ENCODE assay signal across 20 mouse cellular contexts in the genomic region with DNA sequence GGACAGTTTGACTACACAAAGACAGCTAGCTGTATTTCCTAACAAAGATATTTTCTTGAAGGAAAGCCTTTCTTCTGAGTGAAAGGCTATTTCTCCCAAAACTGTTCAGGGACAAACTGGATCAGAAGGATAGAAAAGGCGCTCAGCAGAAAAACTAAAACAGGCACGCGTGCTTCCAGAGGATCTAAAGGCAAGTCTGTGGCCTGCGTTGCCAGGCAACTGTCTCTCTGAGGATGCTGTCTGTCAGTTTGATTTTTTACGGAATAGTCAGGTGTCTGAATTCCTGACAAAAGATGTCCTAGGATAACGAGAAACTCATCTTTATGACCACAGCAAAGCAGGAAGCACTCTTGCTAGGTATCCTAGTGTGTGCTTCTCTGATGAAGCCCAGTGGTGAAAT. TPM values are rescaled to one million over a fixed set of nuclear protein-coding genes. Genes with fewer than 3 reads are reported as not detected.
A peak's percentile ranks its signal among the peaks of the same experiment; 100 is the strongest.
DNase-seq lines count a peak whose midpoint lies in the region; ATAC-seq and TF ChIP-seq lines count a peak whose summit lies in the region.
"Had no signal": no experiment of that assay in that cellular context is flagged by ENCODE, and none has a peak within 500 bp of the region (broad histone marks: within the 10 kb centered on the region; RNA-seq: fewer than 3 reads in every experiment).

No protein-coding gene starts in this region.

- no peaks in the 10 kb centered on the region for H3K27me3 ChIP-seq in hindbrain, embryonic 15.5 days
- no peaks in the 10 kb centered on the region for H3K27me3 ChIP-seq in midbrain, embryonic 13.5 days
- no peaks in the 10 kb centered on the region for H3K27me3 ChIP-seq in kidney, adult 2 months (replicated peaks; ENCODE audit: control insufficient read depth, insufficient read depth, low read length)
- H3K27me3 ChIP-seq: heart, embryonic 12.5 days; kidney, embryonic 15.5 days; stomach, embryonic 15.5 days had no signal

- no peak overlapping the region for H3K4me2 ChIP-seq in hindbrain, embryonic 15.5 days
- H3K4me2 ChIP-seq in midbrain, embryonic 13.5 days (replicated peaks) = peak overlapping the region; percentile 16; the same call in 1 of the 2 replicates
- H3K4me2 ChIP-seq: heart, embryonic 12.5 days; kidney, embryonic 15.5 days; stomach, embryonic 15.5 days had no signal

- 56% methylated on average over 6 of the region's 6 CpGs for WGBS in hindbrain, embryonic 15.5 days
- 46% methylated on average over 6 of the region's 6 CpGs for WGBS in midbrain, embryonic 13.5 days
- whole genome bisulfite sequencing in kidney, adult 2 months = 92% methylated on average over 6 of the region's 6 CpGs

- no peak for TF ChIP-seq CTCF in layer of hippocampus, adult 2 months (conservative IDR thresholded peaks at IDR 0.05)
- TF ChIP-seq CTCF in kidney, adult 2 months (conservative IDR thresholded peaks at IDR 0.05; ENCODE audit: insufficient read depth, insufficient read length, low read depth, low read length) = no peak

- H3K27ac ChIP-seq in layer of hippocampus, adult 2 months = peak overlapping the region; percentile 74
- H3K27ac ChIP-seq in hindbrain, embryonic 15.5 days (replicated peaks) = peak overlapping the region; percentile 61
- peak overlapping the region; percentile 74 for H3K27ac ChIP-seq in midbrain, embryonic 13.5 days
- no peak overlapping the region for H3K27ac ChIP-seq in kidney, adult 2 months (ENCODE audit: insufficient read depth, low read depth, low read length)
- H3K27ac ChIP-seq: embryonic facial prominence, embryonic 10.5 days; kidney, embryonic 15.5 days; stomach, embryonic 15.5 days had no signal

- ATAC-seq in hindbrain, embryonic 15.5 days (ENCODE audit: low FRiP score, low read depth) = no peak
- peak; percentile 56; the same call in 1 of the 2 replicates for ATAC-seq in midbrain, embryonic 13.5 days
- ATAC-seq: intestine, postnatal 0 days had no signal

- no peak for DNase-seq in layer of hippocampus, adult 2 months (ENCODE audit: low spot score in 2 of 2)
- DNase-seq in layer of hippocampus, postnatal 10 days (ENCODE audit: low spot score in 2 of 2) = no peak
- DNase-seq in kidney, adult 2 months = no peak
- no peak for DNase-seq in cerebellum, adult 9-11 months
- no peak for DNase-seq in adrenal gland, postnatal 25 days
- DNase-seq: adrenal gland, adult 2 months; cerebellum, adult 8-10 months; gastrocnemius, postnatal 14 days; heart, adult 11 months; heart, postnatal 10 days; kidney, postnatal 36 days; thymus, adult 18-20 months; thymus, postnatal 36 days had no signal

- no peak overlapping the region for H3K9ac ChIP-seq in hindbrain, embryonic 15.5 days
- H3K9ac ChIP-seq in midbrain, embryonic 13.5 days (replicated peaks) = no peak overlapping the region
- H3K9ac ChIP-seq: heart, embryonic 12.5 days; kidney, embryonic 15.5 days; stomach, embryonic 15.5 days had no signal

- H3K9me3 ChIP-seq in hindbrain, embryonic 15.5 days = no peaks in the 10 kb centered on the region
- no peaks in the 10 kb centered on the region; the same call in 1 of the 2 replicates for H3K9me3 ChIP-seq in midbrain, embryonic 13.5 days
- H3K9me3 ChIP-seq: embryonic facial prominence, embryonic 10.5 days; stomach, embryonic 15.5 days had no signal

- peaks cover 9% of the 10 kb centered on the region for H3K4me1 ChIP-seq in hindbrain, embryonic 15.5 days (replicated peaks)
- peaks cover 25% of the 10 kb centered on the region for H3K4me1 ChIP-seq in midbrain, embryonic 13.5 days (replicated peaks)
- no peaks in the 10 kb centered on the region for H3K4me1 ChIP-seq in kidney, adult 2 months (ENCODE audit: control insufficient read depth, insufficient read depth, low read length)
- H3K4me1 ChIP-seq: embryonic facial prominence, embryonic 10.5 days; kidney, embryonic 15.5 days; stomach, embryonic 15.5 days had no signal

- no peaks in the 10 kb centered on the region for H3K36me3 ChIP-seq in hindbrain, embryonic 15.5 days
- H3K36me3 ChIP-seq in midbrain, embryonic 13.5 days = no peaks in the 10 kb centered on the region
- no peaks in the 10 kb centered on the region for H3K36me3 ChIP-seq in kidney, adult 2 months (ENCODE audit: control insufficient read depth, insufficient read depth, low read length)
- H3K36me3 ChIP-seq: embryonic facial prominence, embryonic 10.5 days; heart, embryonic 12.5 days; kidney, embryonic 15.5 days; stomach, embryonic 15.5 days had no signal

- H3K4me3 ChIP-seq in layer of hippocampus, adult 2 months = no peak overlapping the region
- H3K4me3 ChIP-seq in hindbrain, embryonic 15.5 days = no peak overlapping the region
- H3K4me3 ChIP-seq in midbrain, embryonic 13.5 days (replicated peaks) = no peak overlapping the region
- H3K4me3 ChIP-seq in kidney, adult 2 months (ENCODE audit: insufficient read depth, low read depth, low read length) = no peak overlapping the region
- H3K4me3 ChIP-seq: embryonic facial prominence, embryonic 10.5 days; heart, embryonic 12.5 days; kidney, embryonic 15.5 days; stomach, embryonic 15.5 days had no signal

- TF ChIP-seq POLR2A in kidney, adult 2 months (IDR thresholded peaks at IDR 0.05; ENCODE audit: low read depth, low read length) = no peak

RNA-seq across cellular contexts. Expression of a gene that starts 20.5 kb away (rescaled TPM):
- 10 to 100 TPM; 51.4 to 56.1 TPM for total RNA-seq in layer of hippocampus, adult 2 months (2021)
- total RNA-seq in layer of hippocampus, postnatal 10 days (2021) = 10 to 100 TPM; 46.1 to 52.7 TPM
- polyA plus RNA-seq in hindbrain, embryonic 15.5 days (2015; fragmentation: Nextera tagmentation; extraction: Ambion mirVana) = 50.2 and 53.2 TPM in 2 replicates
- 59.5 and 63.4 TPM in 2 replicates for polyA plus RNA-seq in midbrain, embryonic 13.5 days (2015; fragmentation: Nextera tagmentation; extraction: Ambion mirVana)
- 21.9 and 24.0 TPM in 2 replicates for polyA plus RNA-seq in kidney, adult 2 months (2012; rRNA removed)
- 35.3 and 43.7 TPM in 2 replicates for total RNA-seq in adrenal gland, postnatal 25 days (2021)

RNA-seq across cellular contexts. Expression of a gene that starts 28.1 kb away (rescaled TPM):
- total RNA-seq in layer of hippocampus, adult 2 months (2021) = 10 to 100 TPM; 96.5 to 97.1 TPM
- 100 to 1,000 TPM; 103 to 111 TPM for total RNA-seq in layer of hippocampus, postnatal 10 days (2021)
- 139 and 140 TPM in 2 replicates for polyA plus RNA-seq in hindbrain, embryonic 15.5 days (2015; fragmentation: Nextera tagmentation; extraction: Ambion mirVana)
- 149 and 150 TPM in 2 replicates for polyA plus RNA-seq in midbrain, embryonic 13.5 days (2015; fragmentation: Nextera tagmentation; extraction: Ambion mirVana)
- 21.3 and 24.6 TPM in 2 replicates for polyA plus RNA-seq in kidney, adult 2 months (2012; rRNA removed)
- 41.0 and 47.0 TPM in 2 replicates for total RNA-seq in adrenal gland, postnatal 25 days (2021)
